Mouse (Mus musculus): ENCODE measurements around the gene Olfr1347. TPM values are rescaled to one million over a fixed set of nuclear protein-coding genes. Genes with fewer than 3 reads are reported as not detected.
"Not testable (repeated sequence)": the region's sequence is repeated elsewhere in the genome, so short reads cannot be mapped to it uniquely, and the experiment has no call there.

The Olfr1347 gene
- total RNA-seq, 1 experiment: not detected

- Histone ChIP-seq H3K9ac (ENCODE audit: insufficient read depth, low read depth, low read length, poor library complexity, severe bottlenecking) (no peak within 1 kb of the TSS), H3K36me3 (ENCODE audit: control insufficient read depth, insufficient read depth, low read length, poor library complexity, severe bottlenecking) (no peaks in the 10 kb centered on the region), H3K9me3 (ENCODE audit: control insufficient read depth, insufficient read depth, low read depth, low read length) (no peaks in the 10 kb centered on the region), H3K4me3 (ENCODE audit: insufficient read depth in 1 of 2, low read depth in 1 of 2, low read length in 2 of 2, poor library complexity in 1 of 2, severe bottlenecking in 1 of 2) (no peak within 1 kb of the TSS), H3K4me1 (ENCODE audit: control insufficient read depth in 2 of 2, insufficient read depth in 2 of 2, low read length in 2 of 2, poor library complexity in 1 of 2) (no peaks in the 10 kb centered on the region), H3K27ac (ENCODE audit: insufficient read depth, low read depth, low read length, poor library complexity, severe bottlenecking) (no peak within 1 kb of the TSS)
- TF ChIP-seq ZNF384 (IDR thresholded peaks at IDR 0.05; ENCODE audit: low read depth, low read length): no peak
- DNase-seq (ENCODE audit: low read depth, low spot score): no peak
- in situ Hi-C loops (cut with MboI; ENCODE audit: low sequenced_read_pairs in 2 of 2, unreplicated experiment in 2 of 2): loop anchor here in 1 of 2 experiments (10.0 kb wide), 1 partner anchor 56 kb away; the partner anchor contains the start of gene Olfr1350
These were observed 9.1 kb upstream of the Olfr1347 start, which contains the start of gene Olfr1348 for GRCm38 (mm10) chr7:6508648-6509047. TSS of gene Olfr1348 (minus strand) at chr7:6508748.

DNA sequence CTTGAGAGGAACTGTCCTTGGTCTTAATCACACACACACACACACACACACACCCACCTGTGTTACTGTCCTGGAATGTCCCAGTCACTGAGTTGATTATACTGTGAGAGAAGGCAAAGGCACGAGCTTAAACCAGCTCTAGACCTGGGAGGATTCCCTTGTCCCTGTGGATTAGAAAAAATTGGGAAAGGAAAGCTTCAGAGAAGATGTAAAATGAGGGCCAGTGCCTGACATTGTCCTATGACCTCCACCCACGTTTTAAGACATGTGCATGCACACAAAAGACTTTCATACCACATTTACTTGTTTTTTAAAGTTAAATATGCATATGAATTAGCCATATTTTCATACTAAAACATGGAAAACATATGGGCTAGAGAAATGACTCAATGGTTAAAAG lies 12.7 kb downstream of the Olfr1347 start, which contains the start of gene Olfr5:
TSS of gene Olfr5 (minus strand) at position 101 of the 400 bp plus-strand sequence.
- Histone ChIP-seq H3K4me1 (ENCODE audit: control insufficient read depth in 2 of 2, insufficient read depth in 2 of 2, low read length in 2 of 2, poor library complexity in 1 of 2) (no peaks in the 10 kb centered on the region), H3K9ac (ENCODE audit: insufficient read depth, low read depth, low read length, poor library complexity, severe bottlenecking) (no peak within 1 kb of the TSS), H3K9me3 (ENCODE audit: control insufficient read depth, insufficient read depth, low read depth, low read length) (no peaks in the 10 kb centered on the region), H3K27ac (ENCODE audit: insufficient read depth, low read depth, low read length, poor library complexity, severe bottlenecking) (no peak within 1 kb of the TSS), H3K36me3 (ENCODE audit: control insufficient read depth, insufficient read depth, low read length, poor library complexity, severe bottlenecking) (no peaks in the 10 kb centered on the region), H3K4me3 (ENCODE audit: insufficient read depth in 1 of 2, low read depth in 1 of 2, low read length in 2 of 2, poor library complexity in 1 of 2, severe bottlenecking in 1 of 2) (no peak within 1 kb of the TSS)
- TF ChIP-seq CHD2 (IDR thresholded peaks at IDR 0.05; ENCODE audit: low read depth, low read length): no peak
- no peak for TF ChIP-seq ZC3H11A (IDR thresholded peaks at IDR 0.05; ENCODE audit: borderline replicate concordance, low read depth, low read length)
- TF ChIP-seq HCFC1 (IDR thresholded peaks at IDR 0.05; ENCODE audit: borderline replicate concordance, insufficient read depth, low read length): no peak
- DNase-seq (ENCODE audit: low read depth, low spot score): no peak
- in situ Hi-C loops (cut with MboI; ENCODE audit: low sequenced_read_pairs in 2 of 2, unreplicated experiment in 2 of 2): no loop called here

DNA sequence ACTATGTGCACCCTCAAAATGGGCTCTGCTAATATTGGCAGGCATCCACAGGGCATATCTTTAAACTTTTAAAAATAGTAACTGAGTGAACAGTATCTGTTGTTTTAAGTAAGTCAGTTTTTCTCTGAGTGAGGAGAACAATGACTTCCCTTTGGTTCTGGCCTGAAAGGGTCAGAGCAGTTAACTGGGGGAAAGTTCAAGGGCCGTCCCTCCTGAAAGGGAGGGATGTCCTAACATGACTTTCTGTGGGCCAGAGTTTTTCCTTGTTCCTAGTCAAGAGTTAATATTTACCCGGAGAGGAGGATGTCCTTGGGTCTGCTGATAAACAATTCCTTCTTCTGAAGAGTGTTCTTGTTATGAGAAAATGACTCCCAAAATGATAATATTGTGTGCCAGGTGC lies 21.9 kb downstream of the Olfr1347 start:
- DNase-seq (ENCODE audit: low read depth, low spot score); in situ Hi-C loops (cut with MboI; ENCODE audit: low sequenced_read_pairs in 2 of 2, unreplicated experiment in 2 of 2); H3K9me3 ChIP-seq (ENCODE audit: control insufficient read depth, insufficient read depth, low read depth, low read length); H3K36me3 ChIP-seq (ENCODE audit: control insufficient read depth, insufficient read depth, low read length, poor library complexity, severe bottlenecking); H3K4me1 ChIP-seq (ENCODE audit: control insufficient read depth in 2 of 2, insufficient read depth in 2 of 2, low read length in 2 of 2, poor library complexity in 1 of 2); H3K4me3 ChIP-seq (ENCODE audit: insufficient read depth in 1 of 2, low read depth in 1 of 2, low read length in 2 of 2, poor library complexity in 1 of 2, severe bottlenecking in 1 of 2); H3K9ac ChIP-seq (ENCODE audit: insufficient read depth, low read depth, low read length, poor library complexity, severe bottlenecking); H3K27ac ChIP-seq (ENCODE audit: insufficient read depth, low read depth, low read length, poor library complexity, severe bottlenecking): not testable (repeated sequence)

GRCm38 (mm10) chr7:6466951-6467350 lies 32.6 kb downstream of the Olfr1347 start, which contains the start of gene Olfr1346:
TSS of gene Olfr1346 (plus strand) at chr7:6467101.
- DNase-seq (ENCODE audit: low read depth, low spot score): no peak
- no peak for TF ChIP-seq ZNF384 (IDR thresholded peaks at IDR 0.05; ENCODE audit: low read depth, low read length)
- TF ChIP-seq ZC3H11A (IDR thresholded peaks at IDR 0.05; ENCODE audit: borderline replicate concordance, low read depth, low read length): no peak
- no peak for TF ChIP-seq HCFC1 (IDR thresholded peaks at IDR 0.05; ENCODE audit: borderline replicate concordance, insufficient read depth, low read length)
- no peak for TF ChIP-seq CHD2 (IDR thresholded peaks at IDR 0.05; ENCODE audit: low read depth, low read length)
- no peak for TF ChIP-seq MAFK (IDR thresholded peaks at IDR 0.05; ENCODE audit: insufficient read depth, low read depth, low read length)
- Histone ChIP-seq H3K27ac (ENCODE audit: insufficient read depth, low read depth, low read length, poor library complexity, severe bottlenecking) (no peak within 1 kb of the TSS), H3K4me3 (ENCODE audit: insufficient read depth in 1 of 2, low read depth in 1 of 2, low read length in 2 of 2, poor library complexity in 1 of 2, severe bottlenecking in 1 of 2) (no peak within 1 kb of the TSS), H3K9me3 (ENCODE audit: control insufficient read depth, insufficient read depth, low read depth, low read length) (no peaks in the 10 kb centered on the region), H3K4me1 (ENCODE audit: control insufficient read depth in 2 of 2, insufficient read depth in 2 of 2, low read length in 2 of 2, poor library complexity in 1 of 2) (no peaks in the 10 kb centered on the region), H3K9ac (ENCODE audit: insufficient read depth, low read depth, low read length, poor library complexity, severe bottlenecking) (no peak within 1 kb of the TSS), H3K36me3 (ENCODE audit: control insufficient read depth, insufficient read depth, low read length, poor library complexity, severe bottlenecking) (no peaks in the 10 kb centered on the region)
- in situ Hi-C loops (cut with MboI; ENCODE audit: low sequenced_read_pairs in 2 of 2, unreplicated experiment in 2 of 2): loop anchor here in 1 of 2 experiments (25.0 kb wide), 1 partner anchor 170 kb away; no protein-coding TSS in a partner anchor

GRCm38 (mm10) chr7:6456399-6456798 lies 43.2 kb downstream of the Olfr1347 start:
- H3K9me3 ChIP-seq (ENCODE audit: control insufficient read depth, insufficient read depth, low read depth, low read length): no peaks in the 10 kb centered on the region
- in situ Hi-C loops (cut with MboI; ENCODE audit: low sequenced_read_pairs in 2 of 2, unreplicated experiment in 2 of 2): loop anchor here in 1 of 2 experiments (25.0 kb wide), 1 partner anchor 181 kb away; no protein-coding TSS in a partner anchor
- peak; percentile 41 for DNase-seq (ENCODE audit: low read depth, low spot score)
- H3K4me1 ChIP-seq (ENCODE audit: control insufficient read depth in 2 of 2, insufficient read depth in 2 of 2, low read length in 2 of 2, poor library complexity in 1 of 2): no peaks in the 10 kb centered on the region
- H3K9ac ChIP-seq (ENCODE audit: insufficient read depth, low read depth, low read length, poor library complexity, severe bottlenecking): no peak overlapping the region
- TF ChIP-seq HCFC1 (IDR thresholded peaks at IDR 0.05; ENCODE audit: borderline replicate concordance, insufficient read depth, low read length): no peak
- no peak for TF ChIP-seq ZNF384 (IDR thresholded peaks at IDR 0.05; ENCODE audit: low read depth, low read length)
- no peak for TF ChIP-seq ZC3H11A (IDR thresholded peaks at IDR 0.05; ENCODE audit: borderline replicate concordance, low read depth, low read length)
- TF ChIP-seq MAFK (IDR thresholded peaks at IDR 0.05; ENCODE audit: insufficient read depth, low read depth, low read length): no peak
- TF ChIP-seq CHD2 (IDR thresholded peaks at IDR 0.05; ENCODE audit: low read depth, low read length): no peak
- no peak overlapping the region for H3K4me3 ChIP-seq (ENCODE audit: insufficient read depth in 1 of 2, low read depth in 1 of 2, low read length in 2 of 2, poor library complexity in 1 of 2, severe bottlenecking in 1 of 2)
- H3K36me3 ChIP-seq (ENCODE audit: control insufficient read depth, insufficient read depth, low read length, poor library complexity, severe bottlenecking): no peaks in the 10 kb centered on the region
- no peak overlapping the region for H3K27ac ChIP-seq (ENCODE audit: insufficient read depth, low read depth, low read length, poor library complexity, severe bottlenecking)

Data from ES-E14 (cell line).